Mouse (Mus musculus) right cerebral cortex, postnatal 14 days (tissue): ENCODE measurements around the gene Mdm4.
"Not testable (repeated sequence)": the region's sequence is repeated elsewhere in the genome, so short reads cannot be mapped to it uniquely, and the experiment has no call there.

Source experiments
- DNase-seq: peaks from one replicate; pipeline ENCODE4 v3.0.0; 2022

The Mdm4 gene

GRCm38 (mm10) chr1:133051829-133052228 lies 21.5 kb upstream of the Mdm4 start:
- no peak for DNase-seq

GRCm38 (mm10) chr1:133050001-133050431 lies 19.7 kb upstream of the Mdm4 start:
- DNase-seq = no peak

GRCm38 (mm10) chr1:133048690-133049089 lies 18.3 kb upstream of the Mdm4 start:
- DNase-seq = no peak

- no peak for DNase-seq
These were observed 17.2 kb upstream of the Mdm4 start for GRCm38 (mm10) chr1:133047575-133047974.

- peak; percentile 32 for DNase-seq
These were observed 16.1 kb upstream of the Mdm4 start for GRCm38 (mm10) chr1:133046441-133046931.

GRCm38 (mm10) chr1:133045861-133046440 lies 15.6 kb upstream of the Mdm4 start:
- DNase-seq = peak; percentile 73

- no peak for DNase-seq
These were observed 14.9 kb upstream of the Mdm4 start, which contains the start of gene Pik3c2b for GRCm38 (mm10) chr1:133045011-133045860. Gene Pik3c2b, plus strand, starts transcription at chr1:133045667.

GRCm38 (mm10) chr1:133039505-133039949 lies 9.2 kb upstream of the Mdm4 start:
- DNase-seq = peak; percentile 16

GRCm38 (mm10) chr1:133034682-133035081 lies 4.3 kb upstream of the Mdm4 start:
- DNase-seq = not testable (repeated sequence)

- peak; percentile 33 for DNase-seq
These were observed 3.7 kb upstream of the Mdm4 start for GRCm38 (mm10) chr1:133034091-133034460.

GRCm38 (mm10) chr1:133033316-133034090 lies 3.1 kb upstream of the Mdm4 start:
- DNase-seq = peak; percentile 43

- no peak for DNase-seq
These were observed 2.6 kb upstream of the Mdm4 start for GRCm38 (mm10) chr1:133032981-133033315.

GRCm38 (mm10) chr1:133029744-133030143 lies 617 bp downstream of the Mdm4 start:
- DNase-seq = no peak

- DNase-seq = no peak
These were observed 2.4 kb downstream of the Mdm4 start for GRCm38 (mm10) chr1:133027980-133028379.

GRCm38 (mm10) chr1:133027126-133027525 lies 3.2 kb downstream of the Mdm4 start:
- DNase-seq = no peak

- not testable (repeated sequence) for DNase-seq
These were observed 4.6 kb downstream of the Mdm4 start for GRCm38 (mm10) chr1:133025796-133026190.

GRCm38 (mm10) chr1:133025051-133025795 lies 5.1 kb downstream of the Mdm4 start:
- peak; percentile 83 for DNase-seq

GRCm38 (mm10) chr1:133024426-133024825 lies 5.9 kb downstream of the Mdm4 start:
- no peak for DNase-seq

GRCm38 (mm10) chr1:133023723-133024122 lies 6.6 kb downstream of the Mdm4 start:
- DNase-seq = not testable (repeated sequence)

GRCm38 (mm10) chr1:133021971-133022370 lies 8.4 kb downstream of the Mdm4 start:
- not testable (repeated sequence) for DNase-seq

- DNase-seq = no peak
These were observed 9.0 kb downstream of the Mdm4 start for GRCm38 (mm10) chr1:133021391-133021790.

- no peak for DNase-seq
These were observed 10.0 kb downstream of the Mdm4 start for GRCm38 (mm10) chr1:133020137-133020894.
